Mouse (Mus musculus) myocyte (in vitro differentiated cells): ENCODE measurements around the gene Unc79. TPM values are rescaled to one million over a fixed set of nuclear protein-coding genes. Genes with fewer than 3 reads are reported as not detected.

Source experiments
- H3K27me3 ChIP-seq: one replicate; pipeline ENCODE4 v1.6.1; 2011; ENCODE audit not compliant: control insufficient read depth, insufficient read depth, insufficient read length
- H3K36me3 ChIP-seq: one replicate; pipeline ENCODE4 v1.6.1; 2011; ENCODE audit not compliant: control insufficient read depth, insufficient read depth
- H3K4me2 ChIP-seq: one replicate; pipeline ENCODE4 v1.6.1; 2011; ENCODE audit warnings: low read depth, control low read depth
- H3K4me3 ChIP-seq: one replicate; pipeline ENCODE4 v1.5.1; 2011; ENCODE audit warnings: mild to moderate bottlenecking, control low read depth, moderate library complexity
- H3K79me2 ChIP-seq: one replicate; pipeline ENCODE4 v1.6.1; 2011; ENCODE audit not compliant: control insufficient read depth, insufficient read depth
- H3ac ChIP-seq: one replicate; pipeline ENCODE4 v1.6.1; 2011; ENCODE audit not compliant: control insufficient read depth, insufficient read length
- CEBPB ChIP-seq: IDR thresholded peaks from 2 replicates; pipeline ENCODE4 v1.6.1; 2011; ENCODE audit warnings: mild to moderate bottlenecking, moderate library complexity; ENCODE audit not compliant: poor library complexity, insufficient read depth, severe bottlenecking
- E2F4 ChIP-seq: IDR thresholded peaks from one replicate; pipeline ENCODE4 v1.6.1; 2011; ENCODE audit warnings: mild to moderate bottlenecking, control low read depth, moderate library complexity; ENCODE audit not compliant: insufficient read depth
- MAX ChIP-seq: IDR thresholded peaks from one replicate; pipeline ENCODE4 v1.6.1; 2011; ENCODE audit warnings: low read depth, mild to moderate bottlenecking, control low read depth
- MYOD1 ChIP-seq, 3 experiments: IDR thresholded peaks; one replicate each; pipeline ENCODE4 v1.6.1; 2011; ENCODE audit warnings: control low read depth in 2 of 3, low read depth in 2 of 3, mild to moderate bottlenecking in 2 of 3, moderate library complexity in 1 of 3; ENCODE audit not compliant: insufficient read length in 2 of 3, control insufficient read depth in 1 of 3
- MYOG ChIP-seq, 3 experiments: IDR thresholded peaks; one replicate each; pipeline ENCODE4 v1.6.1; 2011; ENCODE audit warnings: control low read depth in 2 of 3, low read depth in 2 of 3, mild to moderate bottlenecking in 2 of 3; ENCODE audit not compliant: insufficient read length in 2 of 3, control insufficient read depth in 1 of 3, insufficient read depth in 1 of 3
- POLR2A ChIP-seq: IDR thresholded peaks from one replicate; pipeline ENCODE4 v1.6.1; 2011; ENCODE audit warnings: low read depth, mild to moderate bottlenecking, control low read depth, moderate library complexity; ENCODE audit not compliant: insufficient read length
- POLR2AphosphoS2 ChIP-seq: IDR thresholded peaks from one replicate; pipeline ENCODE4 v1.6.1; 2011; ENCODE audit warnings: low read depth, control low read depth; ENCODE audit not compliant: insufficient read length
- REST ChIP-seq: IDR thresholded peaks from one replicate; pipeline ENCODE4 v1.6.1; 2011; ENCODE audit warnings: mild to moderate bottlenecking, control low read depth, moderate library complexity; ENCODE audit not compliant: insufficient read depth, insufficient read length
- SRF ChIP-seq: IDR thresholded peaks from one replicate; pipeline ENCODE4 v1.6.1; 2011; ENCODE audit warnings: low read depth; ENCODE audit not compliant: control insufficient read depth, insufficient read length
- TCF12 ChIP-seq: IDR thresholded peaks from one replicate; pipeline ENCODE4 v1.6.1; 2011; ENCODE audit warnings: mild to moderate bottlenecking, control low read depth; ENCODE audit not compliant: poor library complexity, insufficient read depth, severe bottlenecking
- TCF3 ChIP-seq: IDR thresholded peaks from one replicate; pipeline ENCODE4 v1.6.1; 2011; ENCODE audit warnings: low read depth, control low read depth; ENCODE audit not compliant: insufficient read length
- USF1 ChIP-seq: IDR thresholded peaks from one replicate; pipeline ENCODE4 v1.6.1; 2011; ENCODE audit warnings: low read depth, mild to moderate bottlenecking, control low read depth, moderate library complexity
- polyA plus RNA-seq: library from polyadenylated mRNA; unstranded; fragments of >200 nt; fragmentation: generic; extraction: Trizol; gene quantifications from one replicate; pipeline ENCODE4 v1.2.1, GENCODE M21; 2012; ENCODE audit warnings: missing spikeins

The Unc79 gene
- polyA plus RNA-seq, 1 experiment, result not detected

DNA sequence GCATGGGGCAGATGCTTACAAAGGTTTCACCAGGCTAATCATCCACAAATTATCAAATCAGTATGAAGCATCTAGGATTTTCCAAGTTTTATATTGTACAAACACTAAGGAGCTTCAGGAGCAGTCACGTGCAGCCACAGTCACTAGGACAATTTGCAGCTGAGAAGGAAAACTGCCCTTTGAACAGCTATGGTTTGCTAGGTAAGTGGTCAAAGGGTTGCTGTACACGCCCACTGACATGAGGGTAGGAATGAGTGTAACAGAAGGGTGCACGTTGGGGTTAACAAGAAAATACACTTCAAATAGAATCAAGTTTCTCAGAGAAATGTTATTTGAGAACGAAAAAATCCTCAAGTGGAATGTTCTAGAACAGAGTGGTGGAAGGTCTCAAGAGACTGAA, 18.9 kb upstream of the Unc79 start:
- no peak overlapping the region for H3K4me3 ChIP-seq
- peaks cover 4% of the 10 kb centered on the region for H3K27me3 ChIP-seq
- no peak overlapping the region for H3ac ChIP-seq
- no peak overlapping the region for H3K4me2 ChIP-seq
- H3K36me3 ChIP-seq, result no peaks in the 10 kb centered on the region
- TF ChIP-seq TCF3 (no peak), MYOG (IDR thresholded peaks at IDR 0.05; ENCODE audit: control insufficient read depth in 1 of 3, insufficient read depth in 1 of 3, insufficient read length in 2 of 3, low read depth in 2 of 3) (no peak), MAX (no peak), SRF (no peak), POLR2AphosphoS2 (no peak), USF1 (no peak), REST (no peak)
- no peaks in the 10 kb centered on the region for H3K79me2 ChIP-seq

DNA sequence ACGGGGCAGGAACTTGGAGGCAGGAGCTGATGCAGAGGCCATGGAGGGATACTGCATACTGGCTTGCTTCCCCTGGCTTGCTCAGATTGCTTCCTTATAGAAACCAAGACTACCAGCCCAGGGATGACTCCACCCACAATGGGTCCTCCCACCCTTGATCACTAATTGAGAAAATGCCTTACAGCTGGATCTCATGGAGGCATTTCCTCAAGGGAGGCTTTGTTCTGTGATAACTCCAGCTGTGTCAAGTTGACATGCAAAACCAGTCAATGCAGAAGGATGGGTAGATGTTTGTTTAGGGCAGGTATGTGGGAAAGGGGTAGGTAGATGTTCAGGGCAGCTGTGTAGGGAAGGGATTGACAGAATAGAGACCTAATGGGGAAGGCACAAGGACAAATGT, 18.3 kb upstream of the Unc79 start:
- H3ac ChIP-seq, result no peak overlapping the region
- peaks cover 4% of the 10 kb centered on the region for H3K27me3 ChIP-seq
- TF ChIP-seq MAX (no peak), MYOD1 (IDR thresholded peaks at IDR 0.05; ENCODE audit: control insufficient read depth in 1 of 3, insufficient read length in 2 of 3, low read depth in 2 of 3) (no peak), E2F4 (no peak), USF1 (no peak), TCF3 (no peak), POLR2AphosphoS2 (no peak), MYOG (IDR thresholded peaks at IDR 0.05; ENCODE audit: control insufficient read depth in 1 of 3, insufficient read depth in 1 of 3, insufficient read length in 2 of 3, low read depth in 2 of 3) (no peak), TCF12 (no peak), CEBPB (no peak)
- H3K4me3 ChIP-seq, result no peak overlapping the region
- no peaks in the 10 kb centered on the region for H3K79me2 ChIP-seq
- no peaks in the 10 kb centered on the region for H3K36me3 ChIP-seq
- H3K4me2 ChIP-seq, result no peak overlapping the region

DNA sequence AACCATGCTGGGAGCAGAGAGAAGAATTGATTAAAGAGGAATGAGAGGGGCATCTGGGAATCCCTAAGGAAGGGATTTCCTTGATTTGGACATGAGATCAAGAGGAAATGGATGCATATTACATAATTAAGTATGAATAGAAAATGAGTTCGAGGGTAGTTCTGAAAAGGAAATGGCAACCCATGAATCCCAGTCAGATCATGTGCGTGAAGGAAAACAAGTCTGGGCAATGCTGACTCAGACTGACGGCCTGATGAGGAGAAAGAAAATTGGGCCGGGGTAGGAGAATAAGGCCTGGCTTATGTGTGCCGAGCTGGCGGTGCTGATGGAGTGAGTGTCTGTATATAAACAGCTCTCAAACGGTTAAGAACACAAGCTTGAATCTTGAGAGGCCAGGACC, 17.9 kb upstream of the Unc79 start:
- Histone ChIP-seq H3ac (no peak overlapping the region), H3K79me2 (no peaks in the 10 kb centered on the region), H3K4me2 (no peak overlapping the region), H3K27me3 (peaks cover 4% of the 10 kb centered on the region), H3K36me3 (no peaks in the 10 kb centered on the region), H3K4me3 (no peak overlapping the region)
- TF ChIP-seq POLR2AphosphoS2 (no peak), MYOG (IDR thresholded peaks at IDR 0.05; ENCODE audit: control insufficient read depth in 1 of 3, insufficient read depth in 1 of 3, insufficient read length in 2 of 3, low read depth in 2 of 3) (no peak), MAX (no peak), USF1 (no peak), CEBPB (no peak), MYOD1 (IDR thresholded peaks at IDR 0.05; ENCODE audit: control insufficient read depth in 1 of 3, insufficient read length in 2 of 3, low read depth in 2 of 3) (no peak), SRF (no peak), POLR2A (no peak), E2F4 (no peak), TCF3 (no peak), REST (no peak), TCF12 (no peak)

DNA sequence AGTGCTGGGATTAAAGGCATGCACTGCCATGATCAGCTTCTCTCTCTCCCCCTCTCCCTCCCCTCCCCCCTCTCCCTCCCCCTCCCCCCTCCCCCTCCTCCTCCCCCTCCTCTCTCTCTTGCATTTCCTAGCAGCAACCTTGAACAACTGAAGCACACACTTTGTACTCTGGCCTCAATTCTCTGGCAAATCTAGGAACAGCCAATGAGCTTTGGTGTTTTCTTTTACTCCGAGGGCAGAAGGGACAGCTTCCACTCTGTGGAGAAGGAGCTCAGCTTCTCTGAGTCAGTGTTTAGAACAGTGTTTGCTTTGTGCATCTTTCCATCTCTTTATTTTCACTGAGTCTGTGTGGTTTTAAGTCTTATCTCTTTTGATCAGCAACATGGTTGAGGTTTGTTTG, 12.8 kb upstream of the Unc79 start:
- Histone ChIP-seq H3K79me2 (no peaks in the 10 kb centered on the region), H3K4me2 (no peak overlapping the region), H3ac (no peak overlapping the region), H3K4me3 (no peak overlapping the region), H3K27me3 (peaks cover 4% of the 10 kb centered on the region), H3K36me3 (no peaks in the 10 kb centered on the region)
- no peak for TF ChIP-seq SRF
- TF ChIP-seq USF1, result no peak
- TF ChIP-seq MAX, result no peak
- TF ChIP-seq POLR2AphosphoS2, result no peak
- TF ChIP-seq MYOD1 (IDR thresholded peaks at IDR 0.05; ENCODE audit: control insufficient read depth in 1 of 3, insufficient read length in 2 of 3, low read depth in 2 of 3), result no peak
- TF ChIP-seq TCF12, result no peak
- TF ChIP-seq TCF3, result no peak
- no peak for TF ChIP-seq CEBPB
- TF ChIP-seq MYOG (IDR thresholded peaks at IDR 0.05; ENCODE audit: control insufficient read depth in 1 of 3, insufficient read depth in 1 of 3, insufficient read length in 2 of 3, low read depth in 2 of 3), result no peak
- no peak for TF ChIP-seq REST
- no peak for TF ChIP-seq E2F4

DNA sequence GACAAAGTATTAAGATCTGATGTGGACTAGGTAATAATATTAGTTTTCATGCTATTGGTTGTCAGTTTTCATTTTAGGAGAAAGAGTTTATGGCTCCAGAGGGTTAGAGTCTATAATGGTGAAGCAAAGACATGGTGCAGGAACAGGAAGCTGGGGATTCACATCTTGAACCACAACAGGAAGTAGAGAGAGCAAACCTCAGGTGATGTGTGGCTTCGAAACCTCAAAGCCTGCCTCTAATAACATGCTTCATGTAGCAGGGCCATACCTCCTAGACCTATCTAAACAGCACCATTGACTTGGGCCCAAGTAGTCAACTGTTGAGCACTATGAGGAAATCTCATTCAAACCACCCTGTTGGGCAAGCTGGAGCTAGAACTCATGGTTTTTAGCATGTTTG, 3.1 kb upstream of the Unc79 start:
- H3K27me3 ChIP-seq, result no peaks in the 10 kb centered on the region
- no peak overlapping the region for H3K4me2 ChIP-seq
- H3K4me3 ChIP-seq, result no peak overlapping the region
- H3K36me3 ChIP-seq, result no peaks in the 10 kb centered on the region
- TF ChIP-seq MAX, result no peak
- no peak for TF ChIP-seq POLR2AphosphoS2
- no peak for TF ChIP-seq TCF12
- no peak overlapping the region for H3ac ChIP-seq
- no peaks in the 10 kb centered on the region for H3K79me2 ChIP-seq

DNA sequence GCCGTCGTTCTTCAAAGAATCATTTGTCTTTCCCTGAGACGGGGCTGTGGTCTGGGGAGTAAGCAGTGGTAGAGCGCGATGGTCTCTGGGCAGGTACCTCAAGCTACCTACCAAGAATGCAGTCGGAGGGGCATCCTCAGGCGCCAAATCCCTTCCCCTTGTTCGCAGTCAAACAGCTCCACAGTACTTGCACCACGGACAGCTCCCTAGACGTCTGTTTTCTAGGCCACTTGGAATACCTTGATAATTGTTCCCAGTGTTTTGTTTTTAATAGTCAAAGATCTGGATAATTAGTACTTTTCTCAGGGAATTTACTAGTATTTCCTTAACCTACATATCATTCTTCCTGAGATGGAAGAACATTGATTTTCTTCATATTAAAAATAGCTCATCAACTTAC, 833 bp upstream of the Unc79 start:
- Histone ChIP-seq H3K79me2 (no peaks in the 10 kb centered on the region), H3K27me3 (no peaks in the 10 kb centered on the region), H3K36me3 (no peaks in the 10 kb centered on the region), H3K4me3 (no peak overlapping the region), H3K4me2 (no peak overlapping the region), H3ac (no peak overlapping the region)
- TF ChIP-seq MAX (no peak), REST (peak; percentile 35)
